Mouse (Mus musculus): ENCODE data around the gene Cdk18.

GRCm38 (mm10) chr1:132075576-132075975, 63.9 kb downstream of the Cdk18 start:
- no peak for TF ChIP-seq CTCF (IDR thresholded peaks at IDR 0.05; ENCODE audit: control insufficient read depth, insufficient read depth, insufficient read length)
- no peak for TF ChIP-seq FOSL1 (IDR thresholded peaks at IDR 0.05; ENCODE audit: insufficient read depth, low read length, poor library complexity, severe bottlenecking)
- TF ChIP-seq USF1 (IDR thresholded peaks at IDR 0.05; ENCODE audit: low read depth), result no peak
- no peak for TF ChIP-seq CEBPB (IDR thresholded peaks at IDR 0.05; ENCODE audit: low read depth)
- TF ChIP-seq MAX (IDR thresholded peaks at IDR 0.05), result no peak

Measured in C2C12 (cell line).